Mouse (Mus musculus) left cerebral cortex, adult 2 months (tissue): ENCODE data around the gene Osbpl8. TPM values are rescaled to one million over a fixed set of nuclear protein-coding genes. Genes with fewer than 3 reads are reported as not detected.
"Not testable (repeated sequence)": the region's sequence is repeated elsewhere in the genome, so short reads cannot be mapped to it uniquely, and the experiment has no call there.

Experiments
- DNase-seq, 2 experiments: peaks; one replicate each; pipeline ENCODE4 v3.0.0; 2021 to 2022; ENCODE audit warnings: low spot score in 2 of 2, mixed read lengths in 1 of 2; ENCODE audit errors: extremely low spot score in 1 of 2
- H3K27ac ChIP-seq: fragments of 200-600 bp; 2 replicates; pipeline ENCODE4 v1.8.1; 2022
- H3K4me3 ChIP-seq: fragments of 200-600 bp; 2 replicates; pipeline ENCODE4 v1.8.1; 2022
- CTCF ChIP-seq: fragments of 200-600 bp; IDR thresholded peaks from 2 replicates; pipeline ENCODE4 v1.8.1; 2022; ENCODE audit warnings: antibody characterized with exemption, mild to moderate bottlenecking, moderate library complexity
- intact Hi-C: fragments of 180-260 bp; cut with DNase I; formaldehyde crosslinking; loops from one replicate; pipeline ENCODE4 v1.15.1; 2025
- total RNA-seq, 2 experiments: library from RNA; stranded (reverse); gene quantifications; 2 replicates each; pipeline ENCODE4 v1.2.3; 2021

The Osbpl8 gene
- total RNA-seq, 2 experiments from 2014 or later = 93.8 to 104 TPM

- Histone ChIP-seq H3K27ac (no peak overlapping the region), H3K4me3 (no peak overlapping the region)
- no peak for TF ChIP-seq CTCF
- DNase-seq = no peak
- intact Hi-C loops = no loop called here
Measured at GRCm38 (mm10) chr10:111196191-111196590, 31.6 kb downstream of the Osbpl8 start.

GRCm38 (mm10) chr10:111198705-111199104, 34.2 kb downstream of the Osbpl8 start:
- DNase-seq, H3K4me3 ChIP-seq, intact Hi-C loops, H3K27ac ChIP-seq: not testable (repeated sequence)

GRCm38 (mm10) chr10:111201120-111201519, 36.6 kb downstream of the Osbpl8 start:
- H3K27ac ChIP-seq = no peak overlapping the region
- no peak for TF ChIP-seq CTCF
- no peak for DNase-seq
- intact Hi-C loops = no loop called here
- no peak overlapping the region for H3K4me3 ChIP-seq

- H3K4me3 ChIP-seq = no peak overlapping the region
- DNase-seq = no peak
- intact Hi-C loops = no loop called here
Measured at GRCm38 (mm10) chr10:111201666-111202065, 37.1 kb downstream of the Osbpl8 start.

DNA sequence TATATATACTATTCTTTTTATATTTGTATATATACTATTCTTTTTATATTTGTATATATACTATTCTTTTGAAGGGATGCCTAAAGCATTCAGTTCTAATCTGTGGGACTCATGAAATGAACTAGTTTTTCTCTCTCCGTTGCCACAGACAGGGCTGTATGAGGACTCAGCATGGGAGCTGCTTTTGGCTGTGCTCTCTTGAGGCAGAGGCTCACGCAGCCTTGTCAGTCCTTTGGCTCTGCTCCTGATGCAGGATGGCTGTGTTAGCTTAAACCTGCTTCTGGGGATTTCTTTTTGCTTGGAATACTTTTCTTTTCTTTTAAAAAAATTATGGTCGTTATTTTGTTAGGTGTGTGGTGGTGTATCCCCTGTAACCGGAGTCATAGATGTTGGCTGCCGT, 39.5 kb downstream of the Osbpl8 start:
- no peak overlapping the region for H3K4me3 ChIP-seq
- no peak for TF ChIP-seq CTCF
- no peak overlapping the region for H3K27ac ChIP-seq
- no peak for DNase-seq
- intact Hi-C loops = no loop called here

More at GRCm38 (mm10) chr10:111201666-111202065, 37.1 kb downstream of the Osbpl8 start:
- no peak overlapping the region for H3K27ac ChIP-seq
- no peak for TF ChIP-seq CTCF

DNA sequence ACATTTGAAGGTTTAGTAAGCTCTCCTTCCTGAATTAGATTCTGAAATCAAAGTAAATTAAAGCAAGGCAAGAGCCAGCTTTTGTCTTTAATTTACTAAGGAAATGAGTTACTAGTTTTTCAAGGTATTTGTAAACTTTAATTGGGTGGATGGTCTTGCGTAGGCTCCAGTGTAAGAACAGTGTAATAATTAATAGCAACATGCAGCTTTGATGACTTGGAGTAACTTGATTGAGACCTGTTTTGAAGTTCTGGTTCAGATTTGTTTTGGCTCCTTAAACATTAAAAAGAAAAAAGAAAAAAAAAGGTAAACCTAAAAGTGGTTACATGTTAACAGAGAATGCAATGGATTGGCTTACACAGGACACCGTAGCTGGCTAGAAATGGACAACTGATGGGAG, 40.9 kb downstream of the Osbpl8 start:
- TF ChIP-seq CTCF = no peak
- DNase-seq = no peak
- Histone ChIP-seq H3K27ac (no peak overlapping the region), H3K4me3 (no peak overlapping the region)
- intact Hi-C loops = no loop called here

GRCm38 (mm10) chr10:111207386-111207785, 42.8 kb downstream of the Osbpl8 start:
- no peak overlapping the region for H3K4me3 ChIP-seq
- intact Hi-C loops = no loop called here
- TF ChIP-seq CTCF = no peak
- H3K27ac ChIP-seq = no peak overlapping the region
- no peak for DNase-seq

- no peak overlapping the region for H3K27ac ChIP-seq
- no peak overlapping the region for H3K4me3 ChIP-seq
- DNase-seq = no peak
- intact Hi-C loops = no loop called here
- TF ChIP-seq CTCF = no peak
Measured at GRCm38 (mm10) chr10:111214084-111214483, 49.5 kb downstream of the Osbpl8 start.

GRCm38 (mm10) chr10:111214696-111215095, 50.1 kb downstream of the Osbpl8 start:
- TF ChIP-seq CTCF = no peak
- intact Hi-C loops = no loop called here
- no peak overlapping the region for H3K4me3 ChIP-seq
- no peak for DNase-seq
- H3K27ac ChIP-seq = no peak overlapping the region

- intact Hi-C loops = no loop called here
- no peak for TF ChIP-seq CTCF
- no peak for DNase-seq
- no peak overlapping the region for H3K27ac ChIP-seq
- H3K4me3 ChIP-seq = no peak overlapping the region
Measured at GRCm38 (mm10) chr10:111215572-111215971, 51.0 kb downstream of the Osbpl8 start.

DNA sequence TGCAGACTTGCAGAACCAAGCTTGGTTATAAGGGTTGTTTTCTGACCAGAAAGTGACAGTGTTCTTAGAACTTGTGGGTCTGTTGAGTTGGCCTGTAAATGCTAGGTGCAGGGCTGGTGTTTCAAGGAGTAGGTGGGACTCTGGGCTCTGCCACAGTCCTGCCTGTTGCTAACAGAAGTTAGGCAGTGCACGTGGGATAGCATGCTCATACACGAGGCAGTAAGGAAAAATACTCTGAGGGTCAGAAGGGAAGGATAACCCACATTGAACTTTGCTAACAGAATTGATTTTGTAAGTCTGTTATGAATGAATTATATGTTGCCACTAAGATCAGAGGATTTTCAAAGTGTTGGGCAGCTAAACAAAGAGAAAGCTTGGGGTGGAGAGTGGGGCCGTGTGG, 51.6 kb downstream of the Osbpl8 start:
- Histone ChIP-seq H3K27ac (no peak overlapping the region), H3K4me3 (no peak overlapping the region)
- TF ChIP-seq CTCF = no peak
- DNase-seq = no peak
- intact Hi-C loops = no loop called here

DNA sequence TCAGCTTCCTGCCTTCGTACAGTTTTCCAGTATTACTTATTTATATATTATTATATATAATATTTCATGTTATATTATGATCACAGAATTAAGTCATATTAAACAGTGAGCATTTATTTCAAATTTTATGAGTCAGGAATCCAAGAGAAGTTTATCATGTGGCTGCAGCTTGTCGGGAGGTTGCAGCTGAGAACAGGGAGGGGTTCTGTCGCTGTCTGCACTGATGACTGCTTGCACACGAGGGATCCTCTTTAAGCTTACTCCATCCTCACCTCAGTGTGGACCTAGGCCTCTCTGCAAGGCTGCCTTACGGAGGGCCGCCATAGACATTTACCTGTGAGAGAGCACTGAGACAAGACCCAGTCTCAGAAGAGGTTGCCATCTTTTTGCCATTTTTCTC, 58.0 kb downstream of the Osbpl8 start:
- H3K4me3 ChIP-seq = no peak overlapping the region
- H3K27ac ChIP-seq = no peak overlapping the region
- intact Hi-C loops = no loop called here
- no peak for DNase-seq
- no peak for TF ChIP-seq CTCF

DNA sequence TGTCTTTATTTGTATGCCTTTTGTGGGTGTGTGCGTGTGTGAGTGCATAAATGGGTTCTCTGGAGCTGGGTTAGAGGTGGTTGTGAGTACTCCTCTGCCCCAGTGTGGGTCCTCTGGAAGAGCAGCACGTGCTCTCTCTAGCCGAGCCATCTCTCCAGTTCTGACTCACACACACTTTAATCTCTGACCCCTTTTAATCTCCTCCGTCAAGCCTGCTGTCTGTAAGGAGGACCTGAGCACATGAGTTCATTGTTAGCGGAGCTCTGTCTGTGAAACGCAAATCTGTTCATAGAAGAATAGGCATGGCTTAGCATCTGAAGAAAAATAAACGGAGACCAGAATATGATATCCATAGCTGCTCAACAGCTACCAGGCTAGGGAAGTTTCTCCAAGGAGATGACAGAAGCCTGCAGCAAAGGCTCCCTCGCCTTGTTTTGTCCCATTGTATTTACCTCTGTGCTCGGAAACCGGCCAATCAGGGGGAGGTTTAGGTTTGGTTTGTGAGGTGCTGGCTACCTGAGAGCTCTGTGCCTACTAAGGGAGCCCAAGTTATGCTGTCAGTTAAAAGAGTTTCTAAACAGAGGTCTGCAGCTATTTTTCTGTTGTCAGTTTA, 58.8 kb downstream of the Osbpl8 start:
- Histone ChIP-seq H3K4me3 (no peak overlapping the region), H3K27ac (no peak overlapping the region)
- intact Hi-C loops = no loop called here
- no peak for DNase-seq
- TF ChIP-seq CTCF = no peak

- no peak; the same call in 1 of the 2 replicates for TF ChIP-seq CTCF
- H3K4me3 ChIP-seq = no peak overlapping the region
- intact Hi-C loops = loop anchor here (5.0 kb wide), 2 partner anchors 73 to 248 kb away; partner anchors contain the start of genes Bbs10 and Nap1l1
Measured at GRCm38 (mm10) chr10:111224696-111225095, 60.1 kb downstream of the Osbpl8 start.

More at GRCm38 (mm10) chr10:111224696-111225095, 60.1 kb downstream of the Osbpl8 start:
- H3K27ac ChIP-seq = no peak overlapping the region
- DNase-seq = no peak
